Mouse (Mus musculus) small intestine, adult 2 months (tissue): ENCODE results near the gene Ccna1. TPM values are rescaled to one million over a fixed set of nuclear protein-coding genes. Genes with fewer than 3 reads are reported as not detected.

Experiments used
- H3K27ac ChIP-seq: fragments of 200-500 bp; 2 replicates; pipeline ENCODE4 v1.5.1; 2012; ENCODE audit warnings: low read depth, low read length, control low read depth, inconsistent platforms; ENCODE audit not compliant: insufficient read depth
- H3K27me3 ChIP-seq: fragments of 200-500 bp; 2 replicates; pipeline ENCODE4 v1.6.1; 2012; ENCODE audit warnings: mild to moderate bottlenecking, moderate library complexity, low read length, inconsistent platforms; ENCODE audit not compliant: control insufficient read depth, insufficient read depth
- H3K36me3 ChIP-seq: fragments of 200-500 bp; 2 replicates; pipeline ENCODE4 v1.6.1; 2012; ENCODE audit warnings: mild to moderate bottlenecking, low read length, control low read depth, inconsistent platforms; ENCODE audit not compliant: control insufficient read depth, insufficient read depth
- H3K4me1 ChIP-seq: fragments of 200-500 bp; 2 replicates; pipeline ENCODE4 v1.6.1; 2012; ENCODE audit warnings: low read length, inconsistent platforms, mixed read lengths; ENCODE audit not compliant: control insufficient read depth, insufficient read depth, insufficient read length
- H3K4me3 ChIP-seq: fragments of 200-500 bp; 2 replicates; pipeline ENCODE4 v1.5.1; 2012; ENCODE audit warnings: low read depth, mild to moderate bottlenecking, control low read depth, inconsistent platforms, low read length, moderate library complexity
- CTCF ChIP-seq: fragments of 200-500 bp; IDR thresholded peaks from 2 replicates; pipeline ENCODE4 v1.5.1; 2012; ENCODE audit warnings: low read depth, mild to moderate bottlenecking, control low read depth, inconsistent platforms, low read length, moderate library complexity, mixed read lengths; ENCODE audit not compliant: insufficient replicate concordance, insufficient read length; ENCODE audit errors: extremely low read depth
- POLR2A ChIP-seq: fragments of 200-500 bp; IDR thresholded peaks from 2 replicates; pipeline ENCODE4 v1.6.1; 2012; ENCODE audit warnings: low read depth, mild to moderate bottlenecking, control low read depth, inconsistent platforms, low read length, moderate library complexity
- WGBS: fragments of 180-500 bp; shearing (Covaris S2); methylation state at CpG from one replicate; pipeline ENCODE4 v1.1.7; 2018; 5-methylcytosine and 5-hydroxymethylcytosine counted together
- polyA plus RNA-seq: library from polyadenylated mRNA; depleted of rRNA; stranded (reverse); fragments of >200 nt; gene quantifications from 2 replicates; pipeline ENCODE4 v1.2.3, GENCODE M21; 2012

The Ccna1 gene
- polyA plus RNA-seq, 1 experiment, result 0.20 TPM

- Histone ChIP-seq H3K27me3 (no peaks in the 10 kb centered on the region), H3K27ac (no peak overlapping the region), H3K4me1 (no peaks in the 10 kb centered on the region), H3K4me3 (no peak overlapping the region), H3K36me3 (no peaks in the 10 kb centered on the region)
- TF ChIP-seq CTCF (no peak), POLR2A (no peak)
- WGBS, result 79% methylated on average over 5 of the region's 5 CpGs
Observed at GRCm38 (mm10) chr3:55037608-55038007, 17.7 kb downstream of the Ccna1 start.

GRCm38 (mm10) chr3:55027271-55027840, 27.9 kb downstream of the Ccna1 start:
- TF ChIP-seq CTCF (no peak), POLR2A (no peak)
- Histone ChIP-seq H3K36me3 (no peaks in the 10 kb centered on the region), H3K27me3 (0 out of 2 replicates have a peak, but pooled peaks cover 2% of the 10 kb centered on the region), H3K4me1 (no peaks in the 10 kb centered on the region), H3K27ac (no peak overlapping the region), H3K4me3 (no peak overlapping the region)
- WGBS, result 71% methylated on average over 7 of the region's 7 CpGs

- WGBS, result 69% methylated on average over 3 of the region's 3 CpGs
- H3K27me3 ChIP-seq, result 0 out of 2 replicates have a peak, but pooled peaks cover 2% of the 10 kb centered on the region
- H3K27ac ChIP-seq, result no peak overlapping the region
- TF ChIP-seq CTCF, result no peak
- no peak for TF ChIP-seq POLR2A
- H3K36me3 ChIP-seq, result no peaks in the 10 kb centered on the region
- H3K4me1 ChIP-seq, result no peaks in the 10 kb centered on the region
- no peak overlapping the region for H3K4me3 ChIP-seq
Observed at GRCm38 (mm10) chr3:55025502-55025901, 29.8 kb downstream of the Ccna1 start.

GRCm38 (mm10) chr3:55023347-55023746, 32.0 kb downstream of the Ccna1 start:
- no peak overlapping the region for H3K4me3 ChIP-seq

DNA sequence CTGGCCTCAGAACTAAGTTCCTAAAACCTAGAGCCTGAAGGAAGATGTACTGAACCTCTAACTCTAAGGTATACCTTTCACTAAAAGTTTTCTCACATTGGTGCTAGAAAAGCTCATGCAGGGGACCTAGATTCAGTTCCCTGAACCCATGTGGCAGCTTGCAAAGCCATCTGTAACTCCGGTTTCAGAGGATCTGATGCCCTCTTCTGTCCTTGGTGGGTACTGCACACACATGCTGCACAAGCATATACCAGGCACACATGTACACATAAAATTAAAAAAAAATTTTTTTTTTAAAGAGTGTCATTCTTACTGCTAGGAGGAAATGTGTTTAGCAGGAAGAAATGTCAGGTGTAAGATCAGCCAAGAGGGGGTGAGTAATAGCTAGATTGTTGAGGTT, 33.1 kb downstream of the Ccna1 start:
- Histone ChIP-seq H3K4me3 (no peak overlapping the region), H3K36me3 (no peaks in the 10 kb centered on the region), H3K27ac (no peak overlapping the region), H3K27me3 (0 out of 2 replicates have a peak, but pooled peaks cover 2% of the 10 kb centered on the region), H3K4me1 (no peaks in the 10 kb centered on the region)
- 77% methylated on average over 1 of the region's 1 CpGs for WGBS
- TF ChIP-seq CTCF (no peak), POLR2A (no peak)

More at GRCm38 (mm10) chr3:55023347-55023746, 32.0 kb downstream of the Ccna1 start:
- no peaks in the 10 kb centered on the region for H3K4me1 ChIP-seq
- 0 out of 2 replicates have a peak, but pooled peaks cover 2% of the 10 kb centered on the region for H3K27me3 ChIP-seq
- 89% methylated on average over 1 of the region's 1 CpGs for WGBS
- H3K27ac ChIP-seq, result no peak overlapping the region
- no peaks in the 10 kb centered on the region for H3K36me3 ChIP-seq
- TF ChIP-seq POLR2A (no peak), CTCF (no peak)

GRCm38 (mm10) chr3:55012536-55012935, 42.8 kb downstream of the Ccna1 start:
- 57% methylated on average over 4 of the region's 4 CpGs for WGBS
- H3K27me3 ChIP-seq, result no peaks in the 10 kb centered on the region
- no peak overlapping the region for H3K4me3 ChIP-seq
- H3K36me3 ChIP-seq, result no peaks in the 10 kb centered on the region
- TF ChIP-seq POLR2A (no peak), CTCF (no peak)
- no peak overlapping the region for H3K27ac ChIP-seq
- H3K4me1 ChIP-seq, result no peaks in the 10 kb centered on the region

- Histone ChIP-seq H3K4me3 (no peak overlapping the region), H3K36me3 (no peaks in the 10 kb centered on the region), H3K4me1 (no peaks in the 10 kb centered on the region), H3K27ac (no peak overlapping the region), H3K27me3 (no peaks in the 10 kb centered on the region)
- TF ChIP-seq POLR2A, result no peak
- no peak for TF ChIP-seq CTCF
- WGBS, result 21% methylated on average over 7 of the region's 7 CpGs
Observed at GRCm38 (mm10) chr3:55011681-55012080, 43.6 kb downstream of the Ccna1 start.

DNA sequence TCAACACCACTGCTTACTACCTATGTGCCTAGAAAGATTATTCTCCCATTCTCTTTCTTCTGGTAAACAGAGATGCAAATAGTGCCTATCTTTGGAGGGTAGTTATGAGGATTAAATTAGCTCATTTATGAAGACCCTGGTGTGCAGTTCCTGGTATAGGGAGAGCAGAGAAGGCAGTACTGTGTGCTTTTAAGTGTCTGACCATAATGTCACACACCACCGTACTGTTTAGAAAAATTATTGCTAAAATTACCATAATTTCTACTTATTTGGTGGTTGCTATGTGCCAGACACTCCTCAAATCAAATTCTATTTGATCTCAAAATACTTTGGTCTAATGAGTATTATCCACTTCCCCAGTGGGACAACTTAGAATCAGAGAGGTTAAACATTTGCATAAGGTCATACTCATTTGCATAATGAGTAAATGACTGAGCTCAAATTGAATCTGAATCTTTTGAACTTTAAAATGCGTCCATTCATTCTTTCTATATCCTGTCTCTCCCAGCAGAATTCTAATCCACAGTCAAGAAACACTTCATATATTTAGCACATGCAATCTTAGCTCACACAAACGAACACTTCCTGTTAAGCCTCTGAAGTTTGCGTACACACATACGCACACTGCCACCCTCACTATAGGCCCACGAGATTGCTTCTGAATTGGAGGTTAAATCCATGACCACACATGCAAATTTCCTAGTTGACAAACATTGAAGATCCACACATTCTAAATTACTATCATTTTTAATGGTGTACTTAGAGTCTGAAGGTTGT, 46.1 kb downstream of the Ccna1 start:
- TF ChIP-seq CTCF (no peak), POLR2A (no peak)
- Histone ChIP-seq H3K36me3 (no peaks in the 10 kb centered on the region), H3K4me3 (no peak overlapping the region), H3K27me3 (no peaks in the 10 kb centered on the region), H3K27ac (no peak overlapping the region), H3K4me1 (no peaks in the 10 kb centered on the region)
- 67% methylated on average over 6 of the region's 6 CpGs for WGBS
